Mouse (Mus musculus): Measurements from ENCODE around the gene Adamts16.
"Not testable (repeated sequence)": the region's sequence is repeated elsewhere in the genome, so short reads cannot be mapped to it uniquely, and the experiment has no call there.

The Adamts16 gene

GRCm38 (mm10) chr13:70841421-70841904, at the start of gene Adamts16:
Gene Adamts16 (minus strand): TSS chr13:70841811.
- DNase-seq (ENCODE audit: low read depth, low spot score) = no peak

- DNase-seq (ENCODE audit: low read depth, low spot score) = no peak
These were observed 45.5 kb upstream of the Adamts16 start for GRCm38 (mm10) chr13:70887136-70887535.

GRCm38 (mm10) chr13:70885006-70885405, 43.4 kb upstream of the Adamts16 start:
- no peak for DNase-seq (ENCODE audit: low read depth, low spot score)

- DNase-seq (ENCODE audit: low read depth, low spot score) = no peak
These were observed 42.6 kb upstream of the Adamts16 start for GRCm38 (mm10) chr13:70883891-70884890.

- not testable (repeated sequence) for DNase-seq (ENCODE audit: low read depth, low spot score)
These were observed 38.4 kb upstream of the Adamts16 start for GRCm38 (mm10) chr13:70879971-70880370.

- no peak for DNase-seq (ENCODE audit: low read depth, low spot score)
These were observed 35.9 kb upstream of the Adamts16 start for GRCm38 (mm10) chr13:70877550-70877913.

GRCm38 (mm10) chr13:70876648-70877549, 35.3 kb upstream of the Adamts16 start:
- DNase-seq (ENCODE audit: low read depth, low spot score) = no peak

GRCm38 (mm10) chr13:70875411-70875949, 33.9 kb upstream of the Adamts16 start:
- DNase-seq (ENCODE audit: low read depth, low spot score) = no peak

GRCm38 (mm10) chr13:70874741-70875140, 33.1 kb upstream of the Adamts16 start:
- DNase-seq (ENCODE audit: low read depth, low spot score) = no peak

- DNase-seq (ENCODE audit: low read depth, low spot score) = not testable (repeated sequence)
These were observed 32.2 kb upstream of the Adamts16 start for GRCm38 (mm10) chr13:70873851-70874250.

- DNase-seq (ENCODE audit: low read depth, low spot score) = no peak
These were observed 29.4 kb upstream of the Adamts16 start for GRCm38 (mm10) chr13:70871049-70871448.

- DNase-seq (ENCODE audit: low read depth, low spot score) = no peak
These were observed 25.5 kb upstream of the Adamts16 start for GRCm38 (mm10) chr13:70866971-70867625.

GRCm38 (mm10) chr13:70865867-70866266, 24.3 kb upstream of the Adamts16 start:
- no peak for DNase-seq (ENCODE audit: low read depth, low spot score)

- no peak for DNase-seq (ENCODE audit: low read depth, low spot score)
These were observed 20.7 kb upstream of the Adamts16 start for GRCm38 (mm10) chr13:70862162-70862908.

- DNase-seq (ENCODE audit: low read depth, low spot score) = no peak
These were observed 12.0 kb upstream of the Adamts16 start for GRCm38 (mm10) chr13:70853601-70854000.

- DNase-seq (ENCODE audit: low read depth, low spot score) = no peak
These were observed 5.3 kb upstream of the Adamts16 start for GRCm38 (mm10) chr13:70846933-70847332.

- no peak for DNase-seq (ENCODE audit: low read depth, low spot score)
These were observed 3.9 kb upstream of the Adamts16 start for GRCm38 (mm10) chr13:70845526-70845925.

- no peak for DNase-seq (ENCODE audit: low read depth, low spot score)
These were observed 515 bp upstream of the Adamts16 start for GRCm38 (mm10) chr13:70842126-70842525.

GRCm38 (mm10) chr13:70840161-70840560, 1.4 kb downstream of the Adamts16 start:
- DNase-seq (ENCODE audit: low read depth, low spot score) = peak; percentile 56

GRCm38 (mm10) chr13:70837571-70837970, 4.0 kb downstream of the Adamts16 start:
- DNase-seq (ENCODE audit: low read depth, low spot score) = no peak
